Mouse (Mus musculus): ENCODE measurements around the gene Il4ra.

The Il4ra gene

GRCm38 (mm10) chr7:125551766-125552709 lies at the start of gene Il4ra:
Il4ra (plus strand) TSS chr7:125552120.
- DNase-seq (ENCODE audit: low read depth, low spot score): peak; percentile 46

- no peak for DNase-seq (ENCODE audit: low read depth, low spot score)
Observed at GRCm38 (mm10) chr7:125503374-125504092, 48.4 kb upstream of the Il4ra start.

GRCm38 (mm10) chr7:125504618-125505017 lies 47.3 kb upstream of the Il4ra start:
- peak; percentile 55 for DNase-seq (ENCODE audit: low read depth, low spot score)

GRCm38 (mm10) chr7:125505568-125505967 lies 46.4 kb upstream of the Il4ra start:
- no peak for DNase-seq (ENCODE audit: low read depth, low spot score)

- DNase-seq (ENCODE audit: low read depth, low spot score): no peak
Observed at GRCm38 (mm10) chr7:125507279-125507678, 44.6 kb upstream of the Il4ra start.

- DNase-seq (ENCODE audit: low read depth, low spot score): no peak
Observed at GRCm38 (mm10) chr7:125511432-125511831, 40.5 kb upstream of the Il4ra start.

GRCm38 (mm10) chr7:125511852-125512251 lies 40.1 kb upstream of the Il4ra start:
- DNase-seq (ENCODE audit: low read depth, low spot score): no peak

- DNase-seq (ENCODE audit: low read depth, low spot score): no peak
Observed at GRCm38 (mm10) chr7:125515081-125515853, 36.7 kb upstream of the Il4ra start.

GRCm38 (mm10) chr7:125516723-125517122 lies 35.2 kb upstream of the Il4ra start:
- no peak for DNase-seq (ENCODE audit: low read depth, low spot score)

- DNase-seq (ENCODE audit: low read depth, low spot score): peak; percentile 31
Observed at GRCm38 (mm10) chr7:125517470-125517869, 34.5 kb upstream of the Il4ra start.

- no peak for DNase-seq (ENCODE audit: low read depth, low spot score)
Observed at GRCm38 (mm10) chr7:125519715-125520114, 32.2 kb upstream of the Il4ra start.

- no peak for DNase-seq (ENCODE audit: low read depth, low spot score)
Observed at GRCm38 (mm10) chr7:125523051-125523450, 28.9 kb upstream of the Il4ra start.

GRCm38 (mm10) chr7:125527186-125527585 lies 24.7 kb upstream of the Il4ra start:
- no peak for DNase-seq (ENCODE audit: low read depth, low spot score)

- no peak for DNase-seq (ENCODE audit: low read depth, low spot score)
Observed at GRCm38 (mm10) chr7:125527901-125528580, 23.9 kb upstream of the Il4ra start.

GRCm38 (mm10) chr7:125539351-125539750 lies 12.6 kb upstream of the Il4ra start:
- no peak for DNase-seq (ENCODE audit: low read depth, low spot score)

- no peak for DNase-seq (ENCODE audit: low read depth, low spot score)
Observed at GRCm38 (mm10) chr7:125541026-125541425, 10.9 kb upstream of the Il4ra start.

- DNase-seq (ENCODE audit: low read depth, low spot score): no peak
Observed at GRCm38 (mm10) chr7:125541821-125542220, 10.1 kb upstream of the Il4ra start.

- no peak for DNase-seq (ENCODE audit: low read depth, low spot score)
Observed at GRCm38 (mm10) chr7:125542335-125543050, 9.4 kb upstream of the Il4ra start.

GRCm38 (mm10) chr7:125543497-125543896 lies 8.4 kb upstream of the Il4ra start:
- DNase-seq (ENCODE audit: low read depth, low spot score): no peak

- no peak for DNase-seq (ENCODE audit: low read depth, low spot score)
Observed at GRCm38 (mm10) chr7:125545331-125545730, 6.6 kb upstream of the Il4ra start.

- no peak for DNase-seq (ENCODE audit: low read depth, low spot score)
Observed at GRCm38 (mm10) chr7:125546727-125547126, 5.2 kb upstream of the Il4ra start.

Measured in telencephalon, adult 2 months (tissue).